Mouse (Mus musculus) kidney, adult 2 months (tissue): ENCODE measurements at regions not wholly inside any gene's neighbourhood (a gene's known extent, or its start where the extent isn't known, plus 50 kb on each side); places are given as distances from the start of the nearest gene placed in this dataset.
A peak's percentile ranks its signal among the peaks of the same experiment; 100 is the strongest.
"Not testable (repeated sequence)": the region's sequence is repeated elsewhere in the genome, so short reads cannot be mapped to it uniquely, and the experiment has no call there.

Source experiments
- DNase-seq: peaks from one replicate; pipeline ENCODE4 v3.0.0; 2021
- H3K27ac ChIP-seq: fragments of 200-500 bp; 2 replicates; pipeline ENCODE4 v1.5.1; 2012; ENCODE audit warnings: low read depth, low read length, control low read depth, inconsistent platforms; ENCODE audit not compliant: insufficient read depth
- H3K27me3 ChIP-seq: fragments of 200-500 bp; replicated peaks from 2 replicates; pipeline ENCODE4 v1.6.1; 2012; ENCODE audit warnings: mild to moderate bottlenecking, moderate library complexity, low read length, inconsistent platforms; ENCODE audit not compliant: control insufficient read depth, insufficient read depth
- H3K36me3 ChIP-seq: fragments of 200-500 bp; 2 replicates; pipeline ENCODE4 v1.6.1; 2012; ENCODE audit warnings: mild to moderate bottlenecking, moderate library complexity, low read length, inconsistent platforms; ENCODE audit not compliant: control insufficient read depth, insufficient read depth
- H3K4me1 ChIP-seq: fragments of 200-500 bp; 2 replicates; pipeline ENCODE4 v1.6.1; 2011; ENCODE audit warnings: low read length; ENCODE audit not compliant: control insufficient read depth, insufficient read depth
- H3K4me3 ChIP-seq: fragments of 200-500 bp; 2 replicates; pipeline ENCODE4 v1.5.1; 2011; ENCODE audit warnings: mild to moderate bottlenecking, low read depth, low read length, control low read depth; ENCODE audit not compliant: insufficient read depth
- WGBS: fragments of 180-500 bp; shearing (Covaris S2); methylation state at CpG from one replicate; pipeline ENCODE4 v1.1.7; 2018; 5-methylcytosine and 5-hydroxymethylcytosine counted together

GRCm38 (mm10) chr14:40455631-40456030 lies 437.4 kb downstream of the Sh2d4b start:
- not testable (repeated sequence) for H3K4me1 ChIP-seq, H3K27ac ChIP-seq, H3K36me3 ChIP-seq, H3K27me3 ChIP-seq, H3K4me3 ChIP-seq
- WGBS, result 72% methylated on average over 2 of the region's 2 CpGs
- peak; percentile 4 for DNase-seq

GRCm38 (mm10) chr14:40450823-40451222 lies 442.2 kb downstream of the Sh2d4b start:
- not testable (repeated sequence) for H3K4me1 ChIP-seq, H3K36me3 ChIP-seq, H3K4me3 ChIP-seq, H3K27ac ChIP-seq, H3K27me3 ChIP-seq
- WGBS, result 69% methylated on average over 8 of the region's 8 CpGs
- peak; percentile 61 for DNase-seq

- not testable (repeated sequence) for H3K4me3 ChIP-seq, H3K27me3 ChIP-seq, H3K4me1 ChIP-seq, H3K27ac ChIP-seq, H3K36me3 ChIP-seq, DNase-seq
- 83% methylated on average over 5 of the region's 5 CpGs for WGBS
These were observed 443.5 kb downstream of the Sh2d4b start for GRCm38 (mm10) chr14:40449566-40449965.
